Mouse (Mus musculus): Measurements from ENCODE around the gene Pmepa1.

DNA sequence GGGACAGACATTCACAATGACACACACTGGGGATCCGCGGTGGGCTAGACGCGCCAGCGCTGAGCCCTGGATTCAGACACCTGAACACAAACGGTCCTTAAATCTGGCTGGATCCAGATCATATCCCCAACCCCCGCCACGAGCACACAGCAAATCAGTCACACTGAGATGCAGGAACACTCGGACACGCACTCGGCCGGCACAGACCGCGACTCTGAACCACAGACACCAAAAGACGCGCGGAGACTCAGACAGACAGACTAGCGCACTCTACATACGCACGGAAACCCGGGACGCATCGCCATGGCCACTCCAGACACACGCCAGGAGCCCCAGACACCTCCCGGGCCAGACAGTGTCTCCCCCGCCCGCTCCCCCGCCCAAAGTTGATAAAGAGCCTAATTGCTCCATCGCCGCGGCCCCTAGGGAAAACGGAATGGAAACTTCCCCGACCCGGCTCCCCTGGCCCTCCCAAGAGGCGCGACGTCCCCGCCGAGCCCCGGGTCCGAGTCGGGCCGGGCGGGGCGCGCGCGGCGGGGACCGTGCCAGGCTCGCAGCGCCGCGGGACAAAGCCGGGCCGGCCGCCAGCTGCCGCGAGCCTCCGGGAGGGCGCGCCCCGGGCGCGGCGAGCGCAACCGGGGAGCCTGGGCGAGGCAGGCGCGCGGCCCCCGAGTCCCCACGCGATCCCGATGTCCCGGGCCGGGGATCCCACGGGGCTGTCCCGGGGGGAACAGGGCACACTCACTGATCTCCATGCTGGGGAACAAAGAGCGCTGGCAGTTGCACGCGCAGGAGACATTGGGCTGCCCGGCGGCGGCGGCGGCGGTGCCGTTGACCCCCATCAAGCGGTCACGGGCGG, 761 bp downstream of the Pmepa1 start:
- no peak for TF ChIP-seq CTCF (IDR thresholded peaks at IDR 0.05; ENCODE audit: low read depth, low read length)
- TF ChIP-seq POLR2A (IDR thresholded peaks at IDR 0.05; ENCODE audit: insufficient read depth, low read length): no peak
- no peak for TF ChIP-seq EP300 (IDR thresholded peaks at IDR 0.05; ENCODE audit: insufficient read depth, low read depth, low read length)
